Mouse (Mus musculus) liver, embryonic 11.5 days (tissue): Measurements from ENCODE around the gene Rps28. TPM values are rescaled to one million over a fixed set of nuclear protein-coding genes. Genes with fewer than 3 reads are reported as not detected.

Experiments used
- ATAC-seq: fragments of 200-750 bp; cut with Nextera tagmentation; replicated peaks from 2 replicates; pipeline ENCODE4 v1.8.0; 2017; ENCODE audit warnings: moderate number of reproducible peaks, mild to moderate bottlenecking, moderate TSS enrichment, moderate library complexity; ENCODE audit not compliant: low FRiP score
- DNase-seq: peaks from one replicate; pipeline ENCODE4 v3.0.0-alpha.2; 2017; ENCODE audit warnings: low spot score
- H3K27ac ChIP-seq: fragments of 300-500 bp; sonication (generic); 2 replicates; pipeline ENCODE4 v1.5.1; 2014; ENCODE audit warnings: mild to moderate bottlenecking, low read depth, low read length, control low read depth
- H3K27me3 ChIP-seq: fragments of 300-500 bp; sonication (generic); replicated peaks from 2 replicates; pipeline ENCODE4 v1.6.1; 2014; ENCODE audit warnings: low read length, mixed read lengths; ENCODE audit not compliant: control insufficient read depth, insufficient read depth
- H3K36me3 ChIP-seq: fragments of 300-500 bp; sonication (generic); 2 replicates; pipeline ENCODE4 v1.6.1; 2014; ENCODE audit warnings: mild to moderate bottlenecking, low read length, moderate library complexity, mixed read lengths; ENCODE audit not compliant: control insufficient read depth, insufficient read depth
- H3K4me1 ChIP-seq: fragments of 300-500 bp; sonication (generic); replicated peaks from 2 replicates; pipeline ENCODE4 v1.6.1; 2014; ENCODE audit warnings: low read length, mixed read lengths; ENCODE audit not compliant: control insufficient read depth, insufficient read depth
- H3K4me2 ChIP-seq: fragments of 300-500 bp; sonication (generic); 2 replicates; pipeline ENCODE4 v1.6.1; 2014; ENCODE audit warnings: mild to moderate bottlenecking, control low read depth, moderate library complexity
- H3K4me3 ChIP-seq: fragments of 300-500 bp; sonication (generic); 2 replicates; pipeline ENCODE4 v1.5.1; 2014; ENCODE audit warnings: low read depth, low read length, control low read depth
- H3K9ac ChIP-seq: fragments of 300-500 bp; sonication (generic); 2 replicates; pipeline ENCODE4 v1.6.1; 2014; ENCODE audit warnings: low read depth, low read length, control low read depth
- H3K9me3 ChIP-seq: fragments of 300-500 bp; sonication (generic); 2 replicates; pipeline ENCODE4 v1.6.1; 2016; ENCODE audit warnings: low read length, inconsistent platforms, mixed read lengths; ENCODE audit not compliant: control insufficient read depth
- WGBS: fragments of 180-500 bp; shearing (Covaris S2); extraction: QIAGEN DNeasy Blood & Tissue Kit; methylation state at CpG from one replicate; pipeline ENCODE4 v1.1.7; 2014; 5-methylcytosine and 5-hydroxymethylcytosine counted together
- polyA plus RNA-seq: library from polyadenylated mRNA; unstranded; fragments of >200 nt; fragmentation: Nextera tagmentation; extraction: Ambion mirVana; gene quantifications from 2 replicates; pipeline ENCODE4 v1.2.1, GENCODE M21; 2014

The Rps28 gene
- polyA plus RNA-seq, 1 experiment from 2014 or later = 1,173 TPM

GRCm38 (mm10) chr17:33773871-33774572 is 50.3 kb downstream of the Rps28 start:
- H3K4me2 ChIP-seq = no peak overlapping the region
- no peak overlapping the region for H3K4me3 ChIP-seq
- ATAC-seq (no peak), DNase-seq (no peak)
- no peaks in the 10 kb centered on the region for H3K27me3 ChIP-seq
- 87% methylated on average over 6 of the region's 6 CpGs for WGBS
- no peaks in the 10 kb centered on the region for H3K9me3 ChIP-seq
- no peak overlapping the region for H3K9ac ChIP-seq
- H3K4me1 ChIP-seq = peaks cover 7% of the 10 kb centered on the region
- no peak overlapping the region for H3K27ac ChIP-seq
- H3K36me3 ChIP-seq = peaks cover 16% of the 10 kb centered on the region; the same call in 1 of the 2 replicates

- Histone ChIP-seq H3K4me2 (no peak overlapping the region), H3K4me3 (no peak overlapping the region), H3K27ac (no peak overlapping the region), H3K9ac (no peak overlapping the region), H3K4me1 (peaks cover 1% of the 10 kb centered on the region), H3K36me3 (peaks cover 16% of the 10 kb centered on the region; the same call in 1 of the 2 replicates), H3K27me3 (no peaks in the 10 kb centered on the region), H3K9me3 (no peaks in the 10 kb centered on the region)
- no peak for ATAC-seq
- DNase-seq = no peak
- 81% methylated on average over 6 of the region's 6 CpGs for WGBS
Observed at GRCm38 (mm10) chr17:33773426-33773825, 50.9 kb downstream of the Rps28 start.

- no peak overlapping the region for H3K4me2 ChIP-seq
- DNase-seq (no peak), ATAC-seq (no peak)
- no peak overlapping the region for H3K4me3 ChIP-seq
- WGBS = 86% methylated on average over 4 of the region's 4 CpGs
- no peaks in the 10 kb centered on the region for H3K9me3 ChIP-seq
- H3K27me3 ChIP-seq = no peaks in the 10 kb centered on the region
- no peaks in the 10 kb centered on the region for H3K4me1 ChIP-seq
- H3K9ac ChIP-seq = no peak overlapping the region
- H3K27ac ChIP-seq = no peak overlapping the region
- peaks cover 5% of the 10 kb centered on the region; the same call in 1 of the 2 replicates for H3K36me3 ChIP-seq
Observed at GRCm38 (mm10) chr17:33771617-33772016, 52.7 kb downstream of the Rps28 start.

Other genes starting within 250 kb of the Rps28 start
- gene Zfp414, start 195.5 kb downstream of the Rps28 start, polyA plus RNA-seq = 59.8 and 61.4 TPM in 2 replicates
- gene Pram1, start 186.5 kb downstream of the Rps28 start, polyA plus RNA-seq = 0.82 and 1.6 TPM in 2 replicates
- 410 and 431 TPM in 2 replicates for gene Hnrnpm, start 137.7 kb downstream of the Rps28 start, polyA plus RNA-seq
- 92.1 and 95.7 TPM in 2 replicates for gene March2, start 105.9 kb downstream of the Rps28 start, polyA plus RNA-seq
- gene Rab11b, start 64.0 kb downstream of the Rps28 start, polyA plus RNA-seq = 184 and 199 TPM in 2 replicates
- 28.1 and 31.9 TPM in 2 replicates for gene Angptl4, start 42.7 kb downstream of the Rps28 start, polyA plus RNA-seq
- gene Kank3, start 14.0 kb downstream of the Rps28 start, polyA plus RNA-seq = 21.4 and 23.4 TPM in 2 replicates
- gene Ndufa7, start within 50 bp of the Rps28 start, polyA plus RNA-seq = 390 and 411 TPM in 2 replicates
- 44.1 and 49.7 TPM in 2 replicates for gene Cd320, start 18.5 kb upstream of the Rps28 start, polyA plus RNA-seq
- not detected in 2 replicates for gene Gm7029, start 49.3 kb upstream of the Rps28 start, polyA plus RNA-seq
- gene Kifc1, start 66.1 kb upstream of the Rps28 start, polyA plus RNA-seq = 10.2 and 11.8 TPM in 2 replicates
- 1.8 and 2.2 TPM in 2 replicates for gene Platr17, start 80.6 kb upstream of the Rps28 start, polyA plus RNA-seq
- 46.9 and 52.9 TPM in 2 replicates for gene Daxx, start 84.9 kb upstream of the Rps28 start, polyA plus RNA-seq
- gene Tapbp, start 91.3 kb upstream of the Rps28 start, polyA plus RNA-seq = 28.1 and 29.1 TPM in 2 replicates
- 12.4 and 13.0 TPM in 2 replicates for gene Zbtb22, start 91.3 kb upstream of the Rps28 start, polyA plus RNA-seq
- 22.1 and 25.6 TPM in 2 replicates for gene Rgl2, start 105.0 kb upstream of the Rps28 start, polyA plus RNA-seq
- gene Pfdn6, start 115.8 kb upstream of the Rps28 start, polyA plus RNA-seq = 266 and 286 TPM in 2 replicates
- gene Wdr46, start 116.1 kb upstream of the Rps28 start, polyA plus RNA-seq = 62.6 and 67.0 TPM in 2 replicates
- gene B3galt4, start 126.9 kb upstream of the Rps28 start, polyA plus RNA-seq = 2.9 and 3.5 TPM in 2 replicates
- 47.2 and 49.1 TPM in 2 replicates for gene Vps52, start 131.2 kb upstream of the Rps28 start, polyA plus RNA-seq
- 2,164 and 2,343 TPM in 2 replicates for gene Rps18, start 131.4 kb upstream of the Rps28 start, polyA plus RNA-seq
- gene H2-K1, start 175.8 kb upstream of the Rps28 start, polyA plus RNA-seq = 82.7 and 84.9 TPM in 2 replicates
- 3.4 and 5.5 TPM in 2 replicates for gene Ring1, start 200.1 kb upstream of the Rps28 start, polyA plus RNA-seq
- 34.2 and 45.1 TPM in 2 replicates for gene H2-Ke6, start 203.5 kb upstream of the Rps28 start, polyA plus RNA-seq
- 73.9 and 75.9 TPM in 2 replicates for gene Slc39a7, start 207.1 kb upstream of the Rps28 start, polyA plus RNA-seq
- 30.8 and 31.5 TPM in 2 replicates for gene Rxrb, start 207.2 kb upstream of the Rps28 start, polyA plus RNA-seq
- gene Col11a2, start 214.9 kb upstream of the Rps28 start, polyA plus RNA-seq = 0.61 and 0.67 TPM in 2 replicates